Mouse (Mus musculus) heart, postnatal 0 days (tissue): ENCODE data around the gene Crtc3. TPM values are rescaled to one million over a fixed set of nuclear protein-coding genes. Genes with fewer than 3 reads are reported as not detected.

ENCODE experiments used
- ATAC-seq: fragments of 200-750 bp; cut with Nextera tagmentation; 2 replicates; pipeline ENCODE4 v1.8.0; 2017; ENCODE audit warnings: low read depth, moderate number of reproducible peaks, moderate library complexity; ENCODE audit not compliant: insufficient read depth
- DNase-seq: peaks from one replicate; pipeline ENCODE4 v3.0.0-alpha.2; 2016; ENCODE audit warnings: low spot score
- H3K27ac ChIP-seq: fragments of 300-500 bp; sonication (generic); 2 replicates; pipeline ENCODE4 v1.5.1; 2014; ENCODE audit warnings: low read depth, mild to moderate bottlenecking
- H3K27me3 ChIP-seq: fragments of 300-500 bp; sonication (generic); 2 replicates; pipeline ENCODE4 v1.6.1; 2014; ENCODE audit warnings: low read length, mixed read lengths; ENCODE audit not compliant: control insufficient read depth, insufficient read depth
- H3K36me3 ChIP-seq: fragments of 300-500 bp; sonication (generic); replicated peaks from 2 replicates; pipeline ENCODE4 v1.6.1; 2014; ENCODE audit warnings: low read length, mixed read lengths; ENCODE audit not compliant: control insufficient read depth, insufficient read depth
- H3K4me1 ChIP-seq: fragments of 300-500 bp; sonication (generic); 2 replicates; pipeline ENCODE4 v1.6.1; 2014; ENCODE audit warnings: antibody characterized with exemption; ENCODE audit not compliant: control insufficient read depth, insufficient read depth
- H3K4me2 ChIP-seq: fragments of 300-500 bp; sonication (generic); 2 replicates; pipeline ENCODE4 v1.6.1; 2014; ENCODE audit warnings: low read depth, mild to moderate bottlenecking, low read length, moderate library complexity
- H3K4me3 ChIP-seq: fragments of 300-500 bp; sonication (generic); 2 replicates; pipeline ENCODE4 v1.5.1; 2014; ENCODE audit warnings: low read depth, low read length
- H3K9ac ChIP-seq: fragments of 300-500 bp; sonication (generic); replicated peaks from 2 replicates; pipeline ENCODE4 v1.6.1; 2014; ENCODE audit warnings: low read depth, low read length, mixed read lengths
- H3K9me3 ChIP-seq: fragments of 300-500 bp; sonication (generic); replicated peaks from 2 replicates; pipeline ENCODE4 v1.6.1; 2016; ENCODE audit warnings: low read length; ENCODE audit not compliant: control insufficient read depth
- CTCF ChIP-seq: IDR thresholded peaks from 2 replicates; pipeline ENCODE4 v1.5.1; 2016; ENCODE audit warnings: antibody characterized with exemption, control low read depth, low read depth
- EP300 ChIP-seq: IDR thresholded peaks from 2 replicates; pipeline ENCODE4 v1.6.1; 2016; ENCODE audit warnings: antibody characterized with exemption, low read depth
- WGBS: fragments of 180-500 bp; shearing (Covaris S2); extraction: QIAGEN DNeasy Blood & Tissue Kit; methylation state at CpG from one replicate; pipeline ENCODE4 v1.1.7; 2014; 5-methylcytosine and 5-hydroxymethylcytosine counted together
- polyA plus RNA-seq: library from polyadenylated mRNA; unstranded; fragments of >200 nt; fragmentation: Nextera tagmentation; extraction: Ambion mirVana; gene quantifications from 2 replicates; pipeline ENCODE4 v1.2.1, GENCODE M21; 2015
- total RNA-seq: library from RNA; depleted of rRNA; stranded (reverse); fragments of >200 nt; gene quantifications from 2 replicates; pipeline ENCODE4 v1.2.3, GENCODE M21; 2014; ENCODE audit warnings: low replicate concordance; rRNA removed

Gene Crtc3
- total and polyA plus RNA-seq, 2 experiments from 2014 or later = 11.4 to 24.9 TPM

DNA sequence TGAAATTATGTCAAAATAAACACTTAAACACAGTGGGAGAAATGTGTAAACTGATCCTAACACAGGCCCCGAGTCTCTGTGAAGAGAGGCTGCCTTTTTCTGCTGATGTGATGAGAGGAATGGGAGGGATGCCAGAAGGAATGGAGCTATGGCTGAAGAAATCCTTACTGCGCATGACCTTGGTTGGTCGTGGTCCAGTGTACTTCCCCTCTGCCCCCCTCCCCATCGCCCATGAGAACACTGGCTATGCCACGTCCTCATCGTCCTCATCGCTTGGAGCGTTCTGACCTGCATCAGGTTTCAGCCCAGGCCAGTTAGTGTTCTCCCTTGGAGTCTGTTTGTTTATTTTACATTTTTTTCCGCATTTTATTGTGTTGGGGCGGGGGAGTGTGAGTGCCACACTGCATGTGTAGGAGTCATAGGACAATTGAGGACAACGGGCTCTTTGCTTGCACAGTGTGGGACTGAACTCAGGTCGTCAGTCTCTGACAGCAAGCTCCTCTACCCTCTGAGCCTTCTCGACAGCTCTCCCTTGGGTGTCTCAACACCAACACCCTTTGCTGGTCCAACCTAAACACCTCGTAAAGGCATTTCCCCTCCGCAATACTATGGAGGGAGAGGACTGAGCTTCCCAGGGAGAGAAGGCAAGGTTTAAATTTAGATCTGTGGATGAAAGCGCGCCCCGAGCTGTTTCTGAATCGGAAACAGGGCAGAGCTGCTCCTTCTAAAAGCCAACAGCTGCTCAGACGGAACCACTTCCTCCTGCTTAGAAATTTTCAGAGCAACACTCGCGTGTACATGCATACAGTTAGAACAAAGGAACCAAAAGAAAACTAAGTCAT is 134.3 kb downstream of the Crtc3 start:
- H3K27me3 ChIP-seq = no peaks in the 10 kb centered on the region
- H3K4me3 ChIP-seq = no peak overlapping the region
- ATAC-seq = peak; percentile 47
- H3K9ac ChIP-seq = 0 out of 2 replicates have a peak overlapping the region, but pooled peaks have one; percentile 11
- H3K4me1 ChIP-seq = peaks cover 31% of the 10 kb centered on the region
- H3K27ac ChIP-seq = peak overlapping the region; percentile 86
- H3K4me2 ChIP-seq = peak overlapping the region; percentile 12
- no peaks in the 10 kb centered on the region for H3K9me3 ChIP-seq
- TF ChIP-seq EP300 (no peak), CTCF (no peak)
- WGBS = 43% methylated on average over 22 of the region's 22 CpGs
- no peaks in the 10 kb centered on the region for H3K36me3 ChIP-seq
- peak; percentile 40 for DNase-seq

DNA sequence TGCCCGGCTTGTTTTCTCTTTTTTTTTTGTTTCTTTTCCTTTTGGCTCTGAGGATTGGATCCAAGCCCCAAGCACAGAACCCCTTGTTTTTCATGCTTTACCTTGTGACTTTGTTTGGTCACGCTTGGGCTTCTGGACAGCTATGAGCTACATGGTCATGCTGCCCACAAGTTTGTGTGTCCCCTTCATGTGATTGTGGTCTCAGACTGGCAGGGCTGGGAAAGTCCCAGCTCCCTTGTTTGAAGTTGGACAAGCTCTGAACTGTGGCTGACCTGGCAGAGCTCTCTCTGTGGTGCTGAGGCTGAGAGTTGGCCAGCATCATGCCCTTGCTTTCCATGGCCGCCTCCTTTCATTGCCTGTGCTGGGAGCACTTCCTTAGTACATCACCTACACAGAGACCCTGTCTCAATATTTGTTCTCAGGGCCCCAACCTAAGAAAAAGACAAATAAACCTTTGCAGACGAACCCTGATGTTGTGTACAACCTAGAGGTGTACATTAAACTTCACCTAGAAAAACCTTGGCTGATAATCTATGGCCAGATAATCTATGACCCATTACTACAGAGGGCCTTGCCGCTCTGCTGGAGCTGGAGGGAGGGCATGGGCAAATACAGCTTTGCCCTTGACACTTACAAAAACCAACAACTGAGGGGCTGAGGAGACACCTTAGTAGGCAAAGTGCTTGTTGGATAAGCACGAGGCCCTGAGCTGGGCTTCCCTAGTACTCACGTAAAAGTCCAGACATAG is 140.0 kb downstream of the Crtc3 start:
- H3K4me3 ChIP-seq = no peak overlapping the region
- no peak for DNase-seq
- no peak overlapping the region for H3K9ac ChIP-seq
- 77% methylated on average over 7 of the region's 7 CpGs for WGBS
- no peaks in the 10 kb centered on the region for H3K27me3 ChIP-seq
- ATAC-seq = no peak
- no peaks in the 10 kb centered on the region for H3K4me1 ChIP-seq
- no peak overlapping the region for H3K27ac ChIP-seq
- no peak overlapping the region for H3K4me2 ChIP-seq
- H3K36me3 ChIP-seq = no peaks in the 10 kb centered on the region
- TF ChIP-seq EP300 (no peak), CTCF (no peak)
- no peaks in the 10 kb centered on the region for H3K9me3 ChIP-seq

DNA sequence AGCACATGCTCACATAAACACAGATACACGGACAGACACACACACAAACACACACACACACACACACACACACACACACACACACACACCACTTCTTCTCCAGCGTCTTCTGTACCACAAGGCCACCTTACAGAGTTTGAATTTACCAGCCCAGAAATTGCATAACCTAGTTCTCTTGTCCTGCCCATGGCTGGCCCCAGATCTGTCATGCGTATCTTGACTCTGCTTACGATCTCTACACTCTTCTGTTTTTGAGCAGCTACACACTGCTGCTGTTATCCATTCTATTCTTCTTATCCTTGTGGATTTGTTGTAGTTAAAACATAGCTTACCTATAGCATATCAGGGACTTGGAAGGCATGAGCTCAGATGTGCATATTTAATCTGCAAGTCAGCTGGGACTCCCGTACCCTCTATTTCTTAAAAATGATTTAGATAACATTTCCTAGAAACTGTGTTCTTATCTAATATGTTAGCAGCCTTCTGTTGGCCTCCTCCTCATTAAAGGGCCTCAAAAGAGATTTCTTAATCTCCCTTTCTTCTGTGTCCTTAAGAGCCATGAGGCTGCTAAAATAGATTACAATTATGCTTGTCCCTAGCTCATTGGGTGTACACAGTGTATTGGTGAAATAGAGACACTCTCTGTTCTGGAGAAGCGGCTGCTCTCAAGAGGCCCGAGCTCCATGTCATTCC is 146.4 kb downstream of the Crtc3 start:
- no peaks in the 10 kb centered on the region for H3K27me3 ChIP-seq
- no peak overlapping the region for H3K4me2 ChIP-seq
- 62% methylated on average over 7 of the region's 7 CpGs for WGBS
- H3K4me3 ChIP-seq = no peak overlapping the region
- H3K36me3 ChIP-seq = no peaks in the 10 kb centered on the region
- no peak overlapping the region for H3K27ac ChIP-seq
- H3K9ac ChIP-seq = no peak overlapping the region
- TF ChIP-seq CTCF (no peak), EP300 (no peak)
- no peak for DNase-seq
- no peaks in the 10 kb centered on the region for H3K9me3 ChIP-seq
- H3K4me1 ChIP-seq = no peaks in the 10 kb centered on the region
- ATAC-seq = no peak

DNA sequence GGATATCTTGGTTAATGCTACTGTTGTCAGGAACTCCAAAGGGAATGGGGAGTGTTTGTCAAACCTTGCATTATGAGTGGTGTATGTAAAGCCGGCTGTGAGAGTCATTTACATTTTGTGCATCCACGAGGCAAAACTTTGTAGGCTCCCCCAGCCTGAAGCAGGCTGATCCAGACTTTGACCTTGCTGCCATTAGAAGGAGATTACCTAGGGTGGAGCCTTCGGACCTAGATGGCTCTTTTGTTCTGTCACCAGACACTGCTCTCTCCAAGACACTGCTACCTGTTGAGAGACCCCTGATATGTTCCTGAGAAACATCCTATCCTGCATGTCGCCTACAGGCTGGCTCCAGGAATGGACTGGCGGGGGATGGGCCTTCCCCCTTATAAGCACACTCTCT is 149.1 kb downstream of the Crtc3 start:
- WGBS = 54% methylated on average over 5 of the region's 5 CpGs
- H3K4me2 ChIP-seq = no peak overlapping the region

More for the DNA sequence above, 149.1 kb downstream of the Crtc3 start:
- Histone ChIP-seq H3K9me3 (no peaks in the 10 kb centered on the region), H3K27me3 (no peaks in the 10 kb centered on the region), H3K36me3 (no peaks in the 10 kb centered on the region), H3K27ac (no peak overlapping the region), H3K4me3 (no peak overlapping the region), H3K4me1 (no peaks in the 10 kb centered on the region), H3K9ac (no peak overlapping the region)
- TF ChIP-seq CTCF (no peak), EP300 (no peak)
- DNase-seq (no peak), ATAC-seq (no peak)

Other genes with a start within 250 kb of the Crtc3 start
- gene Blm, start 153.8 kb downstream of the Crtc3 start, total RNA-seq = 2.6 and 6.4 TPM in 2 replicates
- 3.9 and 4.5 TPM in 2 replicates for gene Blm, start 153.8 kb downstream of the Crtc3 start, polyA plus RNA-seq
- gene Iqgap1, start 137.1 kb upstream of the Crtc3 start, total RNA-seq = 39.8 and 88.5 TPM in 2 replicates
- 22.6 and 23.6 TPM in 2 replicates for gene Iqgap1, start 137.1 kb upstream of the Crtc3 start, polyA plus RNA-seq
- 3.7 and 22.0 TPM in 2 replicates for gene Zscan2, start 172.0 kb upstream of the Crtc3 start, total RNA-seq
- 1.3 and 2.0 TPM in 2 replicates for gene Zscan2, start 172.0 kb upstream of the Crtc3 start, polyA plus RNA-seq
- gene Wdr73, start 212.4 kb upstream of the Crtc3 start, total RNA-seq = 22.4 and 23.2 TPM in 2 replicates
- gene Wdr73, start 212.4 kb upstream of the Crtc3 start, polyA plus RNA-seq = 11.4 and 12.4 TPM in 2 replicates
- gene Nmb, start 216.2 kb upstream of the Crtc3 start, total RNA-seq = 5.5 and 17.6 TPM in 2 replicates
- 4.2 and 4.4 TPM in 2 replicates for gene Nmb, start 216.2 kb upstream of the Crtc3 start, polyA plus RNA-seq